Mouse (Mus musculus): ENCODE data around the gene Tgfbi.

- TF ChIP-seq POLR2A (IDR thresholded peaks at IDR 0.05; ENCODE audit: insufficient read length, low read depth) (no peak), USF1 (IDR thresholded peaks at IDR 0.05; ENCODE audit: low read depth) (no peak), SRF (IDR thresholded peaks at IDR 0.05; ENCODE audit: control insufficient read depth, insufficient read length, low read depth) (no peak), CEBPB (IDR thresholded peaks at IDR 0.05; ENCODE audit: insufficient read depth, poor library complexity, severe bottlenecking) (no peak), MAX (IDR thresholded peaks at IDR 0.05; ENCODE audit: low read depth) (no peak), TCF12 (IDR thresholded peaks at IDR 0.05; ENCODE audit: insufficient read depth, poor library complexity, severe bottlenecking) (no peak), MYOD1 (IDR thresholded peaks at IDR 0.05; ENCODE audit: control insufficient read depth in 1 of 3, insufficient read length in 2 of 3, low read depth in 2 of 3) (no peak), MYOG (IDR thresholded peaks at IDR 0.05; ENCODE audit: control insufficient read depth in 1 of 3, insufficient read depth in 1 of 3, insufficient read length in 2 of 3, low read depth in 2 of 3) (no peak), POLR2AphosphoS2 (IDR thresholded peaks at IDR 0.05; ENCODE audit: insufficient read length, low read depth) (no peak), E2F4 (IDR thresholded peaks at IDR 0.05; ENCODE audit: insufficient read depth) (no peak)
These were observed 43.1 kb downstream of the Tgfbi start for GRCm38 (mm10) chr13:56652381-56652780.

Measured in myocyte (in vitro differentiated cells).